Mouse (Mus musculus) cerebellum, adult 9-11 months (tissue): Measurements from ENCODE around the gene Pdlim7.

ENCODE experiments used
- DNase-seq: peaks from one replicate; pipeline ENCODE4 v3.0.0; 2022

Pdlim7 gene

DNA sequence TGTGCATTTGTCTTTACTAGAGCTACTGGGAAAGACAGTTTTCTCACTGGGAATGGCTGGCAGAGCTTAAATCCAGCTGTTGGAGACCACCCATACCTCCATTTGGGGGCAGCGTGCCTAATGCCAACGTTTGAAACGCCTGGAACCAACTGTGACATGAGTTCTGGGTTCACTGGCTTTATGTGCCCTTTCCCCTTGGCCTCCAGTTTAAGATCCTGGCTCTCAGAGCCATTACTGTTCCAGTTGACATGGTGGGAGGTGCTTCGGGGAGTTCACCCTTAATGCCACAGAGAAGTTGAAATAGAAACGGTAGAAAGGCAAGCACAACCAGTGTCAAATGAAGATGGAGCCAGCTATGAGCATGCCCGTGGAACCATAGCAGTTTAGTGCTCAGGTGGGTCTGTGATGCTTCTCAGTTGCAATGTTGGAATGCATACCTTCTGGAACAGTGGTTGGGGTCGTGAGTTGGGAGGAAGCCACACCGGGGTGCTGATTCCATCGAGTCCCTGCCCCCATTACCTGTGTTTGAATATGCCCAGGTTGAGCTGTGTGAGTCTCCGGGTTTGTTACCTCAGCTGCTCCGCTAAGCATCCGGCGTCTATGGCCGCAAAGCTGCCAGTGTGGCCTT, 50.0 kb downstream of the Pdlim7 start:
- DNase-seq, result peak; percentile 40

DNA sequence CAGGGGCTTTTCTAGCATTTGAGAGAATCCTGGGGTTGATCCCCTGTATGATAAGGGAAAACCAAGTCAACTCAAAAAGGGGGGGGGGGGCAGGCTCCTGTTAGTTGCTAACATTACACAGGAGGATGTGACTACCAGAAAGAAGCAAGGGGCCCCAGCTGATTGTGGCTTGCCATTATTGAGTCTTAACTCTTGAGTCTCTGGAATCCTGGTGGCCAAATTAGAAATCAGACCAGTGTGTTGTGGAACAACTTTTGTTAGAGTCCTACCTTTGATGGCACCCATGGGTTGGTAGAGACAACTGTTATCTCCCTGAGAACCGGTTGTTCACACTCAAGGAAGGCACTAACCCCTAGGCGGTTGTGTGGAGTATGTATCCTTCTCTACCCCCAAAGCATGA, 50.5 kb downstream of the Pdlim7 start:
- DNase-seq, result no peak

DNA sequence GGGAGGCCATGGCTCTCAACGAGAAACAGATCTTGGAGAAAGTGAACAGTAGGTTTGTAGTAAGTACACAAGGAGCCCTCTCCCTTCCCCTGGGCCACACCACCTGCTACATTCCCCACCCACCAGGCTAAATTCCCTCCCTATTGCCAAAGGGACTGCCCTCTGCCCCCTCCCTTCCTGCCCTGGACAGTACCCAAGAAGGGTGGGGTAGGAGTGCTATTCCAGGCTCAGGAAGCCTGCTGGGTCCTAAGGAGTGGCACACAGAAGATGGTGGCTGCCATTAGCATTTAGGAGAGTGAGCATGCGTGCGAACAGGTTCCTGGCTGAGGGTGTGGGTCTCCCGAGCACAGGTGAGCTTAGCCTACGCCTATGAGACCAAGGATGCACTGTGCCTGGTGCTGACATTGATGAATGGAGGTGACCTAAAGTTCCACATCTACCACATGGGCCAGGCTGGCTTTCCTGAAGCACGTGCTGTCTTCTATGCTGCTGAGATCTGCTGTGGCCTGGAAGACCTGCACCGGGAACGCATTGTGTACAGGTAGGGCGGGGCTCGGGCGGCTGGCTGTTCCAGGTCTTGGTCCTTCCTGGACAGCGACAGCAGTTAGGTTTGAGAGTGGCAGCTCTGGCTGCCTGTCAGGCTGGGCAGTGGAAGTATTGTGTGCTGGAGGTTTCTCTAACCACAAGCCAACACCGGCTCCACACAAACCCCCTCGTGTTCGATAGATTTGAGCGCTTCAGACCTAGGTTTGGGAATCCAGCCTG, 61.5 kb downstream of the Pdlim7 start:
- DNase-seq, result peak; percentile 21

DNA sequence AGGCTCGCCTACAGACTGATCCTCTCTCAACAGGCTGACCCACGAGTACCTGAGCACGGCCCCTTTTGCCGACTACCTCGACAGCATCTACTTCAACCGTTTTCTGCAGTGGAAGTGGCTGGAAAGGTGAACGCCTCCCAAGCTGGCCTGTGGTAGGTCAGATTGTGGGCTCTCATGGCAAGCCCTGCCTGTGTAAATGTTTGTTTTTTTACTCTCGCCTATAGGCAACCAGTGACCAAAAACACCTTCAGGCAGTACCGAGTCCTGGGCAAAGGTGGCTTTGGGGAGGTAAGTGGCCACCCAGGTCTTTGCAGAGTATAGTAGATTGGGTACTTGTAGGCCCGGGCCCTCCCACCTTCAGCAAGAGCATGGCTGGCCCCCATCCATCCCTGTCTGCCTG, 62.2 kb downstream of the Pdlim7 start:
- no peak for DNase-seq

DNA sequence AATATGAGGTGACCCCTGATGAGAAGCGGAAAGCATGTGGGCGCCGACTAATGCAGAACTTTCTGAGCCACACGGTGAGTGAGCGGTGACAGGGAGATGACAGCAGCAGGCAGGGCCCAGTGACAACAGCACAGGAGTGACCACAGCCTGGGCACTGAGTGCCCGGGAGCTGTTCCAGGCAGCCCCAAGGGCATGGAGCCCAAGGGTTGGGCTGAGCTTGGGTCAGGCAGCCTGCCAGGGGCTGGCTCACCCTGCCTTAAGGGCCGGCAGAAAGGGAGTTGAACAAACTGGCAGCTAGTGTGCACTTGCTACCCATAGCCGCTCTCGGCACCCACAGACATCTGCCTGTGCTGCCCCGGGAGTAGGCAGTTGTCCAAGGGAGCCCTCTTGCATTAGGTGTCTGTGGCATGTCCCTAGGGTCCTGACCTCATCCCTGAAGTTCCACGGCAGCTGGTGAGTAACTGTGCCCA, 62.9 kb downstream of the Pdlim7 start:
- peak; percentile 63 for DNase-seq

DNA sequence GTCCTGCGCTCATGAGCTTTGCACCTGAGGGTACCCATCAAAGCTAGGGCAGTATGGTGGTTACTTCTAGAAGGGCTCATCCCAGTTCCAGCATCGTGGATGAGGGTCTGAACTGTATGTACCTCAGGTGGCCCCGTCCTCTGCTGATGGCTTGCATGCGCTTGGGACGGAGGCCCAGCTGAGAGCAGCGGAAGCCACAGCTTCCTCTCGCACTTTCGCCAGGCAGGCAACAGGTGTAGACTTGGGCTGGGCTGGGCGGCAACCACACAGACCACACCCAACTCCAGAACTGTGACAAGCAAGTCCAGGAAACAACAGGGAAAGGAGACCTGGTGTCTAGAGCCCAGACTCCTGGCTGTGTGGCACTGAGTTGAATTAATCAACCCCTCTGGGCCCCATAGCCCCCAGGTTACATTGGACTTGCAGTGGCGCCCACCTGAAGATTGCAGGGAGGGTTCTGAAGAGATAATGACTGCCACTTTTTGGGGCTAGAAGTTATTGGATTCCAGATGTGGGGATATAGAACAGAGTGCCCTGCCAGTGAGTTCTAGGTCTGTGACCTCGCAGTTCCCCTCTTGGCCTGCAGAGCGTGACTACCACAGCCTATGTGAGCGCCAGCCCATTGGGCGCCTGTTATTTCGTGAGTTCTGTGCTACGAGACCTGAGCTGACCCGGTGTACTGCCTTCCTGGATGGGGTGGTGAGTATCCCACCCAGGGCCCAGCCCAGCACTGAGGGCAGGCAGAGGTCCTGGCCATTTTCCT, 63.6 kb downstream of the Pdlim7 start:
- peak; percentile 9 for DNase-seq

DNA sequence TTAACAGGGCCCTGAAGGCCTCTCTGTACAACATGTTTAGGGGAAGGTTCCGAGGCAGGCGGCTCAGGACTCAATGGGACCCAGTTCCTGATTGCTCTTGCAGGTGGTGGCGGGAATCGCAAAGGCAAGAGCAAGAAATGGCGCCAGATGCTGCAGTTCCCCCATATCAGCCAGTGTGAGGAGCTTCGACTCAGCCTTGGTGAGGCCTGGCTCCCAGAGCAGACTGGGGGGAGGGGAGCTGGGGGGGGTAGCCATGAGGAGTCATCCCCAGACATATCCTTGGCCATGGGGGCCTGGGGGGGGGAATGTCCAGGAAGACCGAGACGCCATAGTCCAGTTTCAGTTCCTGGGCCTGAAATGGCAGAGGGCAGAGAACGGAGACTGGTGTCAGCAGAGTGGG, 64.3 kb downstream of the Pdlim7 start:
- peak; percentile 23 for DNase-seq

DNA sequence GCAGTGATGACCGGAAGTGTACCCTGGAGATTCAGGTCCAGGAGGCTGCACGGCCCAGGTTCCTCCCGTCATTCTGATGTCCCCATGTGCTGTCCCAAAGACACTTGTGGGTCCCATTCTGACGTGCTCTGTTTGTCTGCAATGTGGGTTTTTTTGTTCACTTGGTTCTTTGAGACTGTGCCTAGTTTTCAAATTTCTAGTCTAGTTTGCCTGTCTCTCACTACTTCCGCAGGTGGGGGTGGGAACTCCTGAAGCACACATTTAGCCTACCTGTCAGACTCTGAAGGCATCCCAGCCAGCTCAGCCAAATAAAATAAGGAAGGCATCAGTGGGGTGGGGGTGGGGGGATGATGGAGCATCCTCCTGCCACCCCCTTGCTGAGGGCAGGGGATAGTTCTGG, 65.3 kb downstream of the Pdlim7 start:
- DNase-seq, result no peak

DNA sequence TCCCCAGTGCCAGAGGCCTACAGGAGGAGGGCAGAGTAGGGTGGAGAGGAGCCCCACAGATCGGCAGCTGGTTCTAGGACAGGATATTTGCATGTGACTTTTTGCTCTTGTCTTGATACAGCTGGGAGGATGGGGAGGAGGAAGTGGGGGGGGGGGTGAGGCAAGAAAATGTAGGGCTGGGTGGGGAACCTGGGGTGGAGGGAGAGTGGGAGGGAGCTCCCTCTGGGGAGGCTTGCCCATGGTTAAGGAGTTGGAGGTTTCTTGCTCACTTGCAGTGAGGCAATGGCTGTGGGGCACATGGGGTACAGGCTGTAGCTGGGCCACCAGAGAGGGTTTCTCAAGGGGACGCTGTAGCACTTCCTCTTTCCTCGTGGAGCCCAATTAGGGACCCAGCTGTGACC, 65.9 kb downstream of the Pdlim7 start:
- peak; percentile 19 for DNase-seq

DNA sequence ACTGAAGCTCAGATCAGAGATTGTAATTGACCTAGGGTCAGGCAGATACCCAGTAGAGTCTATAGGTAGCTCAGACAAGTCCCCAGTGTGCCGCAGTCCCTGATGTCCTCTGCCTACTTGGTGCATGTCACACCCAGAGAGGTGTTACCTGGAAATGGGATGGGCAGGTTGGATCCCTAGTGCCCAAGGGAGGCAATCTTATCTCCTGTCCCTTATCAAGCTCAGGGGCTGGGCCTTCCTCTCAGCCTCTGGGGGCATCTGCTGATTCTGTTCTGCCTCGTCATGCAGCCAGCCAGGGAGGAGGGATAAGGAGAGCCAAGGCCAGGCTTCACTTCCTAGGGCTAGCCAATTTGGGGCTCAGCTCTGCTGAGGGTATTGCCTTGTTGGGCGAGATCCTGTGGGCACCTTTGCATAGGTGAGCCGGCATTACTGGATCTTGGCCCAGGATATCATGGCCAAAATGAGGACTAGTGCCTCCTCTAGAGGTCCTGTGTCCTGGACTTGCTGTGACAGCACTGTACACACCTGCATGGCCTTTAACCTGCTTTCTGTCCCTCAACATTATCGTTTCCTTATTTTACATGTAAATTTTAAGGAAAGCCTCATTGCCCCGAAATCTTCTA, 66.9 kb downstream of the Pdlim7 start:
- DNase-seq, result peak; percentile 38
